Mouse (Mus musculus): Measurements from ENCODE around the gene Iscu. TPM values are rescaled to one million over a fixed set of nuclear protein-coding genes. Genes with fewer than 3 reads are reported as not detected.
A peak's percentile ranks its signal among the peaks of the same experiment; 100 is the strongest.

Iscu gene
- polyA plus RNA-seq (2015; fragmentation: Nextera tagmentation; extraction: Ambion mirVana), result 109 TPM in 2 replicates

- H3K9ac ChIP-seq (replicated peaks), result peak within 1 kb of the TSS; percentile 93
- ATAC-seq (peak; percentile 82), DNase-seq (peak; percentile 96)
- WGBS (ENCODE audit: insufficient replicate concordance), result under 1% methylated on average over 43 of the region's 49 CpGs
- H3K36me3 ChIP-seq (replicated peaks; ENCODE audit: insufficient read depth, low read length), result peaks cover 31% of the 10 kb centered on the region
- no peaks in the 10 kb centered on the region for H3K27me3 ChIP-seq (ENCODE audit: insufficient read depth, low read length)
- peaks cover 29% of the 10 kb centered on the region for H3K4me1 ChIP-seq (ENCODE audit: insufficient read depth)
- H3K27ac ChIP-seq (ENCODE audit: low read depth), result peak within 1 kb of the TSS; percentile 92
- H3K9me3 ChIP-seq (ENCODE audit: low read length), result no peaks in the 10 kb centered on the region
- peak within 1 kb of the TSS; percentile 88 for H3K4me3 ChIP-seq (ENCODE audit: low read depth, low read length)
- no peak for TF ChIP-seq EP300 (IDR thresholded peaks at IDR 0.05; ENCODE audit: low read depth)
- TF ChIP-seq CTCF (IDR thresholded peaks at IDR 0.05; ENCODE audit: low read depth), result no peak
- peak within 1 kb of the TSS; percentile 97 for H3K4me2 ChIP-seq (ENCODE audit: low read depth, low read length)
Measured at GRCm38 (mm10) chr5:113772450-113772895, at the start of gene Iscu, which contains the start of gene Sart3. Iscu (plus strand) TSS chr5:113772748. Sart3 (minus strand) TSS chr5:113772510.

GRCm38 (mm10) chr5:113723567-113724237 lies 48.8 kb upstream of the Iscu start:
- WGBS (ENCODE audit: insufficient replicate concordance), result 25% methylated on average over 8 of the region's 8 CpGs

GRCm38 (mm10) chr5:113724446-113724845 lies 48.1 kb upstream of the Iscu start, which contains the start of gene 1700069L16Rik:
1700069L16Rik (minus strand) TSS chr5:113724772.
- Histone ChIP-seq H3K27ac (ENCODE audit: low read depth) (no peak within 1 kb of the TSS), H3K4me2 (ENCODE audit: low read depth, low read length) (no peak within 1 kb of the TSS), H3K27me3 (ENCODE audit: insufficient read depth, low read length) (no peaks in the 10 kb centered on the region), H3K4me1 (ENCODE audit: insufficient read depth) (no peaks in the 10 kb centered on the region), H3K9ac (replicated peaks) (no peak within 1 kb of the TSS), H3K4me3 (ENCODE audit: low read depth, low read length) (no peak within 1 kb of the TSS), H3K9me3 (ENCODE audit: low read length) (no peaks in the 10 kb centered on the region), H3K36me3 (replicated peaks; ENCODE audit: insufficient read depth, low read length) (no peaks in the 10 kb centered on the region)
- ATAC-seq (0 out of 2 replicates have a peak, but pooled peaks have one; percentile 23), DNase-seq (peak; percentile 83)
- TF ChIP-seq EP300 (IDR thresholded peaks at IDR 0.05; ENCODE audit: low read depth), result no peak
- TF ChIP-seq CTCF (IDR thresholded peaks at IDR 0.05; ENCODE audit: low read depth), result peak; percentile 94
- WGBS (ENCODE audit: insufficient replicate concordance), result 6% methylated on average over 15 of the region's 15 CpGs

More at GRCm38 (mm10) chr5:113723567-113724237, 48.8 kb upstream of the Iscu start:
- Histone ChIP-seq H3K9me3 (ENCODE audit: low read length) (no peaks in the 10 kb centered on the region), H3K27ac (ENCODE audit: low read depth) (no peak overlapping the region), H3K9ac (replicated peaks) (no peak overlapping the region), H3K4me1 (ENCODE audit: insufficient read depth) (no peaks in the 10 kb centered on the region), H3K27me3 (ENCODE audit: insufficient read depth, low read length) (no peaks in the 10 kb centered on the region), H3K4me2 (ENCODE audit: low read depth, low read length) (no peak overlapping the region), H3K4me3 (ENCODE audit: low read depth, low read length) (no peak overlapping the region), H3K36me3 (replicated peaks; ENCODE audit: insufficient read depth, low read length) (no peaks in the 10 kb centered on the region)
- no peak for ATAC-seq
- TF ChIP-seq EP300 (IDR thresholded peaks at IDR 0.05; ENCODE audit: low read depth) (no peak), CTCF (IDR thresholded peaks at IDR 0.05; ENCODE audit: low read depth) (no peak)
- DNase-seq, result no peak

GRCm38 (mm10) chr5:113725417-113725816 lies 47.1 kb upstream of the Iscu start:
- H3K4me2 ChIP-seq (ENCODE audit: low read depth, low read length), result no peak overlapping the region
- no peak for TF ChIP-seq EP300 (IDR thresholded peaks at IDR 0.05; ENCODE audit: low read depth)
- no peak for TF ChIP-seq CTCF (IDR thresholded peaks at IDR 0.05; ENCODE audit: low read depth)
- no peaks in the 10 kb centered on the region for H3K9me3 ChIP-seq (ENCODE audit: low read length)
- WGBS (ENCODE audit: insufficient replicate concordance), result 61% methylated on average over 12 of the region's 12 CpGs
- no peaks in the 10 kb centered on the region for H3K4me1 ChIP-seq (ENCODE audit: insufficient read depth)
- H3K36me3 ChIP-seq (replicated peaks; ENCODE audit: insufficient read depth, low read length), result no peaks in the 10 kb centered on the region
- H3K4me3 ChIP-seq (ENCODE audit: low read depth, low read length), result no peak overlapping the region
- no peak overlapping the region for H3K27ac ChIP-seq (ENCODE audit: low read depth)
- DNase-seq, result no peak
- no peak overlapping the region for H3K9ac ChIP-seq (replicated peaks)
- H3K27me3 ChIP-seq (ENCODE audit: insufficient read depth, low read length), result no peaks in the 10 kb centered on the region
- ATAC-seq, result no peak

GRCm38 (mm10) chr5:113726618-113727017 lies 45.9 kb upstream of the Iscu start:
- Histone ChIP-seq H3K9ac (replicated peaks) (no peak overlapping the region), H3K4me1 (ENCODE audit: insufficient read depth) (no peaks in the 10 kb centered on the region), H3K27me3 (ENCODE audit: insufficient read depth, low read length) (no peaks in the 10 kb centered on the region), H3K27ac (ENCODE audit: low read depth) (no peak overlapping the region), H3K36me3 (replicated peaks; ENCODE audit: insufficient read depth, low read length) (no peaks in the 10 kb centered on the region), H3K4me2 (ENCODE audit: low read depth, low read length) (no peak overlapping the region), H3K9me3 (ENCODE audit: low read length) (no peaks in the 10 kb centered on the region), H3K4me3 (ENCODE audit: low read depth, low read length) (no peak overlapping the region)
- WGBS (ENCODE audit: insufficient replicate concordance), result 61% methylated on average over 6 of the region's 6 CpGs
- no peak for ATAC-seq
- no peak for TF ChIP-seq EP300 (IDR thresholded peaks at IDR 0.05; ENCODE audit: low read depth)
- no peak for TF ChIP-seq CTCF (IDR thresholded peaks at IDR 0.05; ENCODE audit: low read depth)
- DNase-seq, result no peak

- Histone ChIP-seq H3K4me3 (ENCODE audit: low read depth, low read length) (no peak overlapping the region), H3K27ac (ENCODE audit: low read depth) (no peak overlapping the region), H3K4me1 (ENCODE audit: insufficient read depth) (no peaks in the 10 kb centered on the region), H3K4me2 (ENCODE audit: low read depth, low read length) (no peak overlapping the region), H3K36me3 (replicated peaks; ENCODE audit: insufficient read depth, low read length) (no peaks in the 10 kb centered on the region), H3K9me3 (ENCODE audit: low read length) (no peaks in the 10 kb centered on the region), H3K27me3 (ENCODE audit: insufficient read depth, low read length) (no peaks in the 10 kb centered on the region), H3K9ac (replicated peaks) (no peak overlapping the region)
- TF ChIP-seq EP300 (IDR thresholded peaks at IDR 0.05; ENCODE audit: low read depth) (no peak), CTCF (IDR thresholded peaks at IDR 0.05; ENCODE audit: low read depth) (no peak)
- WGBS (ENCODE audit: insufficient replicate concordance), result 51% methylated on average over 12 of the region's 12 CpGs
- ATAC-seq, result no peak
- DNase-seq, result no peak
Measured at GRCm38 (mm10) chr5:113727238-113727637, 45.3 kb upstream of the Iscu start.

All from liver, postnatal 0 days (tissue).